Mouse (Mus musculus): ENCODE results near the gene Fem1a. TPM values are rescaled to one million over a fixed set of nuclear protein-coding genes. Genes with fewer than 3 reads are reported as not detected.
A peak's percentile ranks its signal among the peaks of the same experiment; 100 is the strongest.

Fem1a gene
- polyA plus RNA-seq, 1 experiment from 2014 or later, result 12.5 TPM

DNA sequence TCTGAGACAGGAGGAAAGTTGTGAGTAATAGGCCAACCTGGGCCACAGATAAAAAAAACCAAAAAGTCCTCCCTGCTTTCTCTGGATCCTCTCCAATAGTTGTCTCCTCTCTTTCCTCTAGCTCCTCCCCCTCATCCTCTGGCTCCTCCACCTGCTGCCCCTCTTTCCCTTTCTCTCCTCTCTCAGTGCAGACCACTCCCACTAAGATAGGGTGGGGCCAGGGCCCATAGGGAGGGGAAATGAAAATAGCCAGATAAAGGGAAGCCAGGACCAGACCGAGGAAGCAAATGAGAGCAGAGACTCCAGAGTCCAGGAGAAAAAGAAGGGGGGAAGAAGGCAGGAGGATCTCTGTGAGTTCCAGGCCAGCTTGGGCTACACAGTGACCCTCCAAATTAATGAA, 31.7 kb upstream of the Fem1a start:
- no peak overlapping the region for H3K9ac ChIP-seq
- H3K27me3 ChIP-seq (replicated peaks), result no peaks in the 10 kb centered on the region
- no peak overlapping the region for H3K27ac ChIP-seq
- no peaks in the 10 kb centered on the region for H3K9me3 ChIP-seq
- no peaks in the 10 kb centered on the region for H3K36me3 ChIP-seq
- no peak for ATAC-seq
- 11% methylated on average over 1 of the region's 1 CpGs for WGBS
- no peak overlapping the region for H3K4me2 ChIP-seq (replicated peaks)
- H3K4me3 ChIP-seq (replicated peaks), result no peak overlapping the region
- H3K4me1 ChIP-seq (replicated peaks), result no peaks in the 10 kb centered on the region

DNA sequence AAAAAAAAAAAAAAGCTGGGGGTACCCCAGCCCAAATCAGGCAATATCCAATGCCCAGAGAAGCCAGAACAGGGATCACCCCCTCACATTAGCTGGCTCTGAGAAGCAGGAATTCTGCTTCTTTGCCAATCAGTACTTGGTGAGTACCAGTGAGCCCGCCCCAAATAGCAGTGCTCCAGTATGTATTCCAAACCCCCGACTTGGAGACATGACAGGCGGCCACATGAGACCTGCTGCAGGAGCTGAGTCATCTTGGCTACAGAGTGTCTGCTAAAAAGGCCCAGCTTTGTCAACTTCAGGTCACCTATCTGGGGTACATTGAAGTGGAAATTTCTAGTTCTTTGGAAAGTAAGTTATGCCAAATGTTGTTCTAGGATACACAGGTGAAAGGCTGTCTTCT, 30.0 kb upstream of the Fem1a start:
- H3K36me3 ChIP-seq, result no peaks in the 10 kb centered on the region
- ATAC-seq, result no peak
- no peaks in the 10 kb centered on the region for H3K27me3 ChIP-seq (replicated peaks)
- H3K9me3 ChIP-seq, result no peaks in the 10 kb centered on the region
- H3K4me1 ChIP-seq (replicated peaks), result no peaks in the 10 kb centered on the region
- H3K9ac ChIP-seq, result no peak overlapping the region
- no peak overlapping the region for H3K27ac ChIP-seq
- H3K4me2 ChIP-seq (replicated peaks), result no peak overlapping the region
- H3K4me3 ChIP-seq (replicated peaks), result no peak overlapping the region
- WGBS, result 68% methylated on average over 3 of the region's 3 CpGs

DNA sequence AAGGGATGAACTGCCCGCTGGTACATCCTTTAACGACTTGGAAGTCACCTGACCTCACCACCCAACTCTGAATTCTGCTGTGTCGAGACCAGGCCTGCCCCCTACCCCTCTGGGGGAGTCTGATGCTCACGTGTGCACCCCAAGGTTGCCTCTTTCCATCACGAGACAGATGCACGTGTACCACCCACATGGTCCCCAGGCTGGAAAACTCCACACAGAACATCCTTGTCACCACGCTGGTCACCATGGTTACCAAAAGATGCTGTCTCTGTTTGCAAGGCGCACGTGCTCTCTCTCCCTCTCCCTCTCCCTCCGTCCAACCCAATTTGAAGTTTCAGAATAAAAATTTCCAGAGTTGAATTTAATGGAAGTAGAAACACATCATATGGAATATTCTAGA, 26.7 kb upstream of the Fem1a start:
- no peak for ATAC-seq
- no peak overlapping the region for H3K4me2 ChIP-seq (replicated peaks)
- H3K4me3 ChIP-seq (replicated peaks), result no peak overlapping the region
- no peaks in the 10 kb centered on the region for H3K27me3 ChIP-seq (replicated peaks)
- H3K36me3 ChIP-seq, result no peaks in the 10 kb centered on the region
- no peaks in the 10 kb centered on the region for H3K9me3 ChIP-seq
- H3K9ac ChIP-seq, result no peak overlapping the region
- WGBS, result 61% methylated on average over 10 of the region's 10 CpGs
- H3K27ac ChIP-seq, result no peak overlapping the region
- H3K4me1 ChIP-seq (replicated peaks), result peaks cover 5% of the 10 kb centered on the region; the same call in 1 of the 2 replicates

DNA sequence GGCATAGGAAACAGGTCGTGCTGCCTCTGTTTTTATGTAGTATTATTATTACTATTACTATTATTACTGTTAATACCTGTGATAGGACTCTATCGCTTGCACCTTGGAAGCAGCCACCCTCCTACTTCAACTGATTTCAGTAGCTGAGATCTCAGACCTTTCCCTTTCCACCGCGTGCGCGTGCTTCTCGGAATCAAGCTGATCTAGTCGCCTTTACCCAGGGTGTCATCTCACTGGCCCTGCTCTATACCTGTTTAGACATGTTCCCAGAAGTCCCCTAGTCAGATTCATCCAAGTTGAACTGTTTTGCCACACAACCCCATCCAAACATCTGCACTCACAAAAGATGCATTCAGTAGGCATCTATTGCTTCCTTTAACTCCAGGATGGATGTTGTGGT, 23.2 kb upstream of the Fem1a start:
- Histone ChIP-seq H3K4me2 (replicated peaks) (0 out of 2 replicates have a peak overlapping the region, but pooled peaks have one; percentile 10), H3K9me3 (no peaks in the 10 kb centered on the region), H3K9ac (no peak overlapping the region), H3K27me3 (replicated peaks) (no peaks in the 10 kb centered on the region; the same call in 1 of the 2 replicates), H3K27ac (no peak overlapping the region), H3K4me3 (replicated peaks) (no peak overlapping the region), H3K36me3 (no peaks in the 10 kb centered on the region), H3K4me1 (replicated peaks) (peaks cover 5% of the 10 kb centered on the region; the same call in 1 of the 2 replicates)
- WGBS, result 53% methylated on average over 8 of the region's 8 CpGs
- ATAC-seq, result peak; percentile 18; the same call in 1 of the 2 replicates

DNA sequence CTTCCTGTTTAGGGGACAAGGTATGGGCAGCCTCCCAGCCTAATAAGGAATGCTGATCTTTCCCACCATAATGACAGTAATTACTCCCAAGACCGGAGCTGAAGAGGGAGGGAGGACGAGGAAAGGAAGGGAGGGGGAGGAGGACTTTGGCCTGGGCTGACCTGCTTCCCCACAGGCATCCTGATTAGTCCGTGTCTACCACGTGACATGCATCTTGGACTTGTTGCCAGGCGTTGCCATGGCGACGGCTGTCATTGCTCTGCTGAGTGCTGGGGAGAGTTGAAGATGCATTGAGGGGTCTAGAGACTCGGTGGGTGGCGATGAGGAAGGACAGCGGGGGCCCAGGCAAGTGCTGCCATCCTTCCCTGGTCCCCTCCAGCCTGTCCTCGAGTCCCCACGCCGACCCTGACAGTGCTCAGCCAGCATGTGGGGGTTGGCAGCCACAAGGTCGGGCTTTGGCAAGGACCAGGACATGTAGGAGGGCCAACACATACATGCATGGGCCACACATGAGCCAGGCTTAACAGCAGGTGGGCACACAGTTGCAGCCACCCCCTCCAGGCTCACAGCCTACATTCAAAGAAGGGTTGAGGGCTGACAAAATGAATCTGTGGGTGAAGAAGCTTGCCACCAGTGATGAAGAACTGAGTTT, 22.7 kb upstream of the Fem1a start:
- H3K4me1 ChIP-seq (replicated peaks), result peaks cover 5% of the 10 kb centered on the region; the same call in 1 of the 2 replicates
- no peak overlapping the region for H3K9ac ChIP-seq
- H3K27me3 ChIP-seq (replicated peaks), result no peaks in the 10 kb centered on the region; the same call in 1 of the 2 replicates
- H3K4me2 ChIP-seq (replicated peaks), result 0 out of 2 replicates have a peak overlapping the region, but pooled peaks have one; percentile 10
- no peaks in the 10 kb centered on the region for H3K36me3 ChIP-seq
- H3K9me3 ChIP-seq, result no peaks in the 10 kb centered on the region
- WGBS, result 2% methylated on average over 14 of the region's 14 CpGs
- peak; percentile 92 for ATAC-seq
- H3K27ac ChIP-seq, result no peak overlapping the region
- no peak overlapping the region for H3K4me3 ChIP-seq (replicated peaks)

DNA sequence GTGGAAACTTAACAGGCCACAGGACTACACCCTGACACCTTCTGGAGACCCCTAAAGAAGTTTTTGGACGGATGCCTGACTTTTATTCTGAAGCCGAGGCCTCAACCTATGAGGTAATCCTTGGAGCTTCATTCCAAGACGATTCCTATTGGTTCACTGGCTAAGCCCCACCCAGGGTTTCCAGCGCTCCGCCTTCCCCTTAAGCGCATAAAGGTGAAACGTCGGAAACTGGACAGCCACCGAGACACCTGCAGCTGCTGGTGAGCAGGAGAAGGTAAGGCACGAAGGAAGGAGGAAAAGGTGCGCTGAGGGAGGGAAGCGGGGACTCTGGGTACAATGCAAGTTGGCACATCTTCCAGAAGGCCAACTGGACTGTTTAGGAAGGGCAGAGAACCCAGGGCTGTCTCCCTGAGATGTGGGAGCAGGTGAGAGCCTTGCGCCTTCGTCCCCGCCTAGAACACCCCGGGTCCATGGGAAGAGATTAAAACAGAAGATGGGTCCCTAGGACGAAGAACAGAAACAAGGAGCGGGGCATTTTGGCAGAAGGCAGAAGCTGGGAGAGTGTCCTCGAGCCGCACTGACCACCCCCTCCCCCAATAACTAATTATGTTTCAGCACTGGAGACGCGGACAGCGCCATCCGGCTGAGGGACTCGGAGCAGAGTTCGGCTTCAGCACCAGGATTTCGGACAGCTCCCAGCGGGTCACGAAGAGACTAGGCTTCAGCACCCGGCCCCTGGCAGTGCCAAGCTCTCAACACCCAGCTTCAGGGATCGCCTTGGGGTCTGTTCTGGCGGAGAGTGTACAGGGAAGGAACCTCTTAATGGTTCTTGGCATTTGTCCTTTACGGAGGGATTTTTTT, 14.8 kb upstream of the Fem1a start:
- H3K27ac ChIP-seq, result no peak overlapping the region
- H3K9ac ChIP-seq, result no peak overlapping the region
- peak; percentile 81 for ATAC-seq
- peaks cover 8% of the 10 kb centered on the region; the same call in 1 of the 2 replicates for H3K27me3 ChIP-seq (replicated peaks)
- H3K36me3 ChIP-seq, result no peaks in the 10 kb centered on the region
- 0 out of 2 replicates have a peak, but pooled peaks cover 2% of the 10 kb centered on the region for H3K4me1 ChIP-seq (replicated peaks)
- no peaks in the 10 kb centered on the region for H3K9me3 ChIP-seq
- 0 out of 2 replicates have a peak overlapping the region, but pooled peaks have one; percentile 3 for H3K4me3 ChIP-seq (replicated peaks)
- WGBS, result under 1% methylated on average over 33 of the region's 33 CpGs
- H3K4me2 ChIP-seq (replicated peaks), result 0 out of 2 replicates have a peak overlapping the region, but pooled peaks have one; percentile 4

DNA sequence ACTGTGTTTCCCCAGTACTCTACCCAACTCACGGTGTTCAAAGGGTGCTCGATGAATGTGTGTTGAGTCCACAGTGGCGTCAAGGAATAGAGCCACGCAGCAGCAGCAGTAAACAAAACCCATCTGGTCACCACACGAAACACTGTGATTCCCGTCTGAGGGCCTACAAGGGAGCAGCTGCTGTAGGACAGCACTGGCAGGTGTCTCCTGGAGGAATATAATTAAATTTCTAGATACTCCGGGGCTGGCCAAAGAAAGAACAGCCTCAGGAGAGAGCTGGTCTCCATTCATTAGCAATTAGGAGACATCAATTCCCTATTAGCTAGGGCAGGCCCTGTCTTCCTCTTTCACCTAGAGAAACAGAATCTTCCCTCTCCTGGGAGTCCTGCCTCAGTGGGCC, 11.0 kb upstream of the Fem1a start:
- Histone ChIP-seq H3K9me3 (no peaks in the 10 kb centered on the region), H3K4me1 (replicated peaks) (0 out of 2 replicates have a peak, but pooled peaks cover 2% of the 10 kb centered on the region), H3K27me3 (replicated peaks) (peaks cover 4% of the 10 kb centered on the region; the same call in 1 of the 2 replicates), H3K4me2 (replicated peaks) (no peak overlapping the region), H3K9ac (no peak overlapping the region), H3K36me3 (no peaks in the 10 kb centered on the region), H3K4me3 (replicated peaks) (no peak overlapping the region), H3K27ac (no peak overlapping the region)
- WGBS, result 56% methylated on average over 7 of the region's 7 CpGs
- ATAC-seq, result no peak

DNA sequence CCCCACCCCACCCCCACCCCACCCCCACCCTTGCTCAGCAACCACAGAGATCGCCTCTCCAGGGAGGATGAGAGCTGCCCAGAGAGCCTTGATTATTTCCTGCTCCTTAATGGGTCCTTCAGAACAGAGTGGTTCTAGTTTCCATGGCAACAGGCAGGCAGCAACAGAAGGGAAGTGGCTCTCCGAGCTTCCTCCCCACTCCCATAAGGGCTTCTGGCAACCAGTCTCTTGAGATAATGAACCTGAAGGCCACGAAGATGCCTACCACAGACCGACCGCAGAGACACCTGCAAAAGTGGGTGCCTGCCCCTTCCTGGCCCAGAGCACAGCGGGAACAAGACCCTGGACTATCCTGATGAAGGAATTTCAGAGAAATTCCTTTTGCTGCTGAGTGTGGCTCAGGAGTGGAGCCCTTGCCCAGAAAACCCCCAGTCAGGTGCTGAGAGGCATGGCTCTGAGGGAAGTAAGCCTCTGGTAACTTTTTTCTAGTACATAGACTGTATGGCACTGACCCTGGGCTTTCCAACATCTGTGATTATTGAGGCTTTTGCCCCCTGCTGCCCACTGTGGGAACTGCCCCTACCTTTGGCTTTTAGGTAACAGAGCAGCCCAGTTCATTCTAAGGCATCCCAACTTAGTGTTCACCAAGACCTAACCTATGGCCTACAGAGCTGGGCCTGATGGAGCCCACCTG, 5.3 kb upstream of the Fem1a start:
- H3K4me2 ChIP-seq (replicated peaks), result peak overlapping the region; percentile 22; the same call in 1 of the 2 replicates
- 15% methylated on average over 6 of the region's 6 CpGs for WGBS
- no peak overlapping the region for H3K4me3 ChIP-seq (replicated peaks)
- no peaks in the 10 kb centered on the region for H3K9me3 ChIP-seq
- H3K9ac ChIP-seq, result no peak overlapping the region
- no peak for ATAC-seq
- H3K4me1 ChIP-seq (replicated peaks), result peaks cover 4% of the 10 kb centered on the region; the same call in 1 of the 2 replicates
- H3K27me3 ChIP-seq (replicated peaks), result no peaks in the 10 kb centered on the region
- no peak overlapping the region; the same call in 1 of the 2 replicates for H3K27ac ChIP-seq
- H3K36me3 ChIP-seq, result no peaks in the 10 kb centered on the region

- Histone ChIP-seq H3K4me1 (replicated peaks) (peaks cover 27% of the 10 kb centered on the region), H3K4me3 (replicated peaks) (no peak overlapping the region)
- 81% methylated on average over 4 of the region's 4 CpGs for WGBS
Observed at GRCm38 (mm10) chr17:56254695-56255094, 1.9 kb upstream of the Fem1a start.

GRCm38 (mm10) chr17:56255429-56255828, 1.2 kb upstream of the Fem1a start:
- Histone ChIP-seq H3K4me1 (replicated peaks) (peaks cover 35% of the 10 kb centered on the region), H3K9me3 (no peaks in the 10 kb centered on the region), H3K9ac (no peak overlapping the region), H3K27me3 (replicated peaks) (no peaks in the 10 kb centered on the region), H3K4me2 (replicated peaks) (peak overlapping the region; percentile 46), H3K36me3 (peaks cover 12% of the 10 kb centered on the region; the same call in 1 of the 2 replicates), H3K4me3 (replicated peaks) (peak overlapping the region; percentile 2; the same call in 1 of the 2 replicates), H3K27ac (no peak overlapping the region)
- WGBS, result 18% methylated on average over 9 of the region's 9 CpGs
- peak; percentile 4; the same call in 1 of the 2 replicates for ATAC-seq

More at GRCm38 (mm10) chr17:56254695-56255094, 1.9 kb upstream of the Fem1a start:
- Histone ChIP-seq H3K27me3 (replicated peaks) (no peaks in the 10 kb centered on the region), H3K4me2 (replicated peaks) (no peak overlapping the region), H3K36me3 (peaks cover 6% of the 10 kb centered on the region; the same call in 1 of the 2 replicates), H3K9me3 (no peaks in the 10 kb centered on the region), H3K27ac (no peak overlapping the region), H3K9ac (no peak overlapping the region)
- ATAC-seq, result no peak

- Histone ChIP-seq H3K9me3 (no peaks in the 10 kb centered on the region), H3K4me2 (replicated peaks) (peak overlapping the region; percentile 96), H3K27me3 (replicated peaks) (no peaks in the 10 kb centered on the region), H3K4me1 (replicated peaks) (peaks cover 37% of the 10 kb centered on the region), H3K9ac (peak overlapping the region; percentile 15; the same call in 1 of the 2 replicates), H3K36me3 (peaks cover 13% of the 10 kb centered on the region; the same call in 1 of the 2 replicates), H3K27ac (peak overlapping the region; percentile 88), H3K4me3 (replicated peaks) (peak overlapping the region; percentile 69)
- ATAC-seq, result peak; percentile 93
- under 1% methylated on average over 32 of the region's 32 CpGs for WGBS
Observed at GRCm38 (mm10) chr17:56255863-56256238, 759 bp upstream of the Fem1a start.

All from intestine, embryonic 15.5 days (tissue).